Mouse (Mus musculus) heart, adult 2 months (tissue): ENCODE measurements around the gene 1700015F17Rik.

Source experiments
- CTCF ChIP-seq: fragments of 200-600 bp; IDR thresholded peaks from 2 replicates; pipeline ENCODE4 v1.8.1; 2022; ENCODE audit warnings: antibody characterized with exemption, mild to moderate bottlenecking, moderate library complexity
- EP300 ChIP-seq: fragments of 200-500 bp; IDR thresholded peaks from 2 replicates; pipeline ENCODE4 v1.6.1; 2011; ENCODE audit warnings: low read depth, low read length, control low read depth; ENCODE audit not compliant: insufficient read depth
- POLR2A ChIP-seq: fragments of 200-500 bp; IDR thresholded peaks from 2 replicates; pipeline ENCODE4 v1.6.1; 2011; ENCODE audit warnings: mild to moderate bottlenecking, low read depth, low read length, control low read depth; ENCODE audit not compliant: insufficient read depth

DNA sequence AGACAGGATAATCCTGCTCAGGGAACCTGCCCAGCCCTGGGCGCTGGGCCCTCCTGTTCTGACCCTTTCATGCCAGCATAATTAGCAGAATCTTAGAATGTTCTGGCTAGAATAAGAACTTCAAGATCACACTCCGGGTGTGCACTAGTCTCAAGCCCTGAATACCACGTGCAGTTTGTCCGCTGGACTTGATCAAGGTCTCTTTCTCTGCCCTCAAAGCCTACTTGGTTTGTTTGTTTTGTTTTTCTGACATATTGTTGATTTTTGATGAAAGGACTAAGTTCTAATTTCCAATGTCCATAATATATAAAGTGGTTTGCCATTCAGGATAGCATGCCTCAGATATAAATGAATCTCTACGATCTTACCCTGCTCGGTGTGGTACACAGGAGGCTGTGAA is at the start of gene 1700015F17Rik:
- TF ChIP-seq CTCF (no peak), EP300 (no peak), POLR2A (no peak)
